Mouse (Mus musculus) heart, postnatal 0 days (tissue): Measurements from ENCODE around the gene Mtrf1l.

Source experiments
- CTCF ChIP-seq: IDR thresholded peaks from 2 replicates; pipeline ENCODE4 v1.5.1; 2016; ENCODE audit warnings: antibody characterized with exemption, control low read depth, low read depth
- EP300 ChIP-seq: IDR thresholded peaks from 2 replicates; pipeline ENCODE4 v1.6.1; 2016; ENCODE audit warnings: antibody characterized with exemption, low read depth

- TF ChIP-seq CTCF, result no peak
- TF ChIP-seq EP300, result no peak
Observed at GRCm38 (mm10) chr10:5798069-5798468, 25.6 kb downstream of the Mtrf1l start.
